Mouse (Mus musculus) adrenal gland, adult 18-20 months (tissue): ENCODE results near the gene Cdh3. TPM values are rescaled to one million over a fixed set of nuclear protein-coding genes. Genes with fewer than 3 reads are reported as not detected.
"Not testable (repeated sequence)": the region's sequence is repeated elsewhere in the genome, so short reads cannot be mapped to it uniquely, and the experiment has no call there.

ENCODE experiments used
- DNase-seq, 2 experiments: peaks; one replicate each; pipeline ENCODE4 v3.0.0; 2021 to 2022; ENCODE audit warnings: low spot score in 2 of 2
- total RNA-seq, 2 experiments: library from RNA; stranded (reverse); gene quantifications; 1 replicate in 1 of 2; 2 replicates in 1 of 2; pipeline ENCODE4 v1.2.3; 2021

The Cdh3 gene
- total RNA-seq, 2 experiments from 2014 or later, result 0.36 to 0.83 TPM

DNA sequence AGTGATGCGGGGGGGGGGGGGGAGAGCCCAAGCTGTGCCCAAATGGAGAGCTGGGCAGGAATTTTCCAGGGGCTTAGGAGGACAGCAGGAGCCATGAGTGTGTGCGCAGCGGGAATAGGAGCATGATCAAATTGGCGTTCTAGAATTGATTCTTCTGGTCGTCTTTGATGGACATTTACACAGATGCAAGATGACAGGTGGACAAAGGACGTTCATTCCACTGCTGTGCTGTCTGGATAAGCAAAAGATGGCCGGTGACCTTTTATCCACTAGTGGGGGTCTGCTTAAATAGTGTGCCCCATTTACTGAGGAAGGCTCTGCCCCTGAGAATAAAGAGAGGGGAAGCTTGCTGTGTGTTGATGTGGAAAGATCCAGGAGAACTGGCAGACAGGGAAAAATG lies 58.3 kb downstream of the Cdh3 start:
- no peak for DNase-seq

DNA sequence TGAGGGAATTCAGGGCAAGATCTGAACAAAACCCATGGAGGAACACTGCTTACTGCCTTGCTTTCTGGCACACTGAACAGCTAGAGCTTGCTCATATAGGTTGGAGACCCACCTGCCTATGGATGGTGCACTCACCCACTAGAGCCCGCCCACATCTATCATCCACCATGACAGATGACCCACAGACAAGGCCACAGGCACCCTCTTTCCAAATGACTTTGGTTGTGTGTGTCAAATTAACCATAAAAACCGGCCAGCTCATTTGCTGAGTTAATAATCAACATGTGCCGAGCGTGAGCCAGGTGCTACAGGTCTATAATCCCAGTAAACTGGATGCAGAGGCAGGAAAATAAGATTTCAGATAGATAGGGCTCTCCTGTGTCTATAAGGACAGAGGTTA lies 59.7 kb downstream of the Cdh3 start:
- DNase-seq, result no peak

DNA sequence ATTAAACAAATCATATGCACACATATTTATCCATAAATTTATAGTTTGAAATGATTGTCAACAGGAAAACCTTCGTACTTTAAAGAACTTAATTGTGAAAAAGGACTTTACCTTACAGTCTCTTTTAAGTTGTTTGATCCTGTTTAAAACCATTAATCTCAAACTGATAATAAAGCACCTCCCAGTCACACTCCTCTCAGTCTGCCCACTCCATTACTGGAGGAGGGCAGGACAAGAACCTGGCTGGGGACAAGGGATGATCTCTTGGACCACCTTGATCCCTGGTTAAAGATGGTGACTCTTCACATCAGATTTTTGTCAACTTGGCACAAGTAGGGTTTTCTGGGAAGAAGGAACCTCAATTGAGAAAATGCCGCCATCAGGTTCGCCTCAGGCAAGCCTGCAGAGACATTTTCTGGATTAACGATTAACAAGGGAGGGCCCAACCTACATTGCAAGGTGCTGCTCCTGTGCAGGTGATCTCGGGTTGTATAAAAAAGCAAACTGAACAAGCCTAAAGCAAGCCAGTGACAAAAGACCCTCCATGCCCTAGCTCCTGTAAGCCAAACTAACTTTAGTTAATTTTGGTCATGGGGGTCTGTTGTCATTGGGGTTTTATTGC lies 61.0 kb downstream of the Cdh3 start:
- no peak for DNase-seq

DNA sequence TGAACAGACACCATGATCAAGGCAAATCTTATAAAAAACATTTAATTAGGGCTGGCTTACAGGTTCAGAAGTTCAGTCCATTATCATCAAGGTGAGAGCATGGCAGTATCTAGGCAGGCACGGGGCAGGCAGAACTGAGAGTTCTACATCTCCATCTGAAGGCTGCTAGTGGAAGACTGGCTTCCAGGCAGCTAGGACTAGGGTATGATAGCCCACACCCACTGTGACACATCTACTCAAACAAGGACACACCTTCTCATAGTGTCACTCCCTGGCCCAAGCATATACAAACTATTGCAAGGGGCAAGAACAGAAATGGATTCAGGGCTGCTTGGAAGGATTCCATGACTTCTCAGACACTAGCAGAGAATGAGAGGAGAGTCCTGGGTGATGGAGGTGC lies 61.5 kb downstream of the Cdh3 start:
- not testable (repeated sequence) for DNase-seq

DNA sequence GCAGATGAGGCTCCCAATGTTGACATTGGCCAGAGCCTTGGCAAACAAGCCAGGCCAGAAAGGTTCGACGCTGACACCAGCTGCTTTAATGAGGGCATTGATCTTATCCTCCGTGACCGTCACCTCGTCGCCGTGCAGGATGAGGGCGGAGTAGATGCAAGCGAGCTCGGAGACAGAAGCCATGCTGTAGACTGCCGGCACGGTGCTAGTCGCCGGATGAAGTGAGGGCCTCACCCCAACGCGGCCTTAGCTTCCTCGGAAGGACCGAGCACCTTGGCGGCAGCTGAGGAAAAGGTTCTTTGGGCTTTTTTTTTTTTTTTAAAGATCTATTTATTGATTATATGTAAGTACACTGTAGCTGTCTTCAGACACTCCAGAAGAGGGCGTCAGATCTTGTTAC lies 62.5 kb downstream of the Cdh3 start, which contains the start of gene Gm10073:
Gene Gm10073 (minus strand): TSS at position 294 of the 400 bp plus-strand sequence.
- not testable (repeated sequence) for DNase-seq

DNA sequence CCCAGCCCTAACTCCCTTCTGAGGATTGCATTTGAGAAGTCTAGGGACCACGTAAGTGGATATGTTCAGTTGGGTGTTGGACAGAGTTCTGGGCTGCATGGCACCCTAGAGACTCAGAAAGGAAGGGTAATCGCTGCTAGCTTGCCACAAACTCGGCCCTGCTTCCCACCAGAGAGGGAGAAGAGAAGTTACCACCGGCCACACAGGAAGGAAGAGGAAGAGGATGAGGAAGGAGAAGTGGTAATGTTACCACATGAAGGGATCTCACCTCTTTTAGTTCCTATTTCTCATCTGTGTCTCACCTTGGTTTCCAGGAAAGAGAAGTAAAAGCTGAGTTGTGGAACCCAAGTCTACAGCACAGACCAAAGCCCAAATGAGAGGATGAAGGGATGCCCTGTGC lies 63.6 kb downstream of the Cdh3 start:
- DNase-seq, result no peak

DNA sequence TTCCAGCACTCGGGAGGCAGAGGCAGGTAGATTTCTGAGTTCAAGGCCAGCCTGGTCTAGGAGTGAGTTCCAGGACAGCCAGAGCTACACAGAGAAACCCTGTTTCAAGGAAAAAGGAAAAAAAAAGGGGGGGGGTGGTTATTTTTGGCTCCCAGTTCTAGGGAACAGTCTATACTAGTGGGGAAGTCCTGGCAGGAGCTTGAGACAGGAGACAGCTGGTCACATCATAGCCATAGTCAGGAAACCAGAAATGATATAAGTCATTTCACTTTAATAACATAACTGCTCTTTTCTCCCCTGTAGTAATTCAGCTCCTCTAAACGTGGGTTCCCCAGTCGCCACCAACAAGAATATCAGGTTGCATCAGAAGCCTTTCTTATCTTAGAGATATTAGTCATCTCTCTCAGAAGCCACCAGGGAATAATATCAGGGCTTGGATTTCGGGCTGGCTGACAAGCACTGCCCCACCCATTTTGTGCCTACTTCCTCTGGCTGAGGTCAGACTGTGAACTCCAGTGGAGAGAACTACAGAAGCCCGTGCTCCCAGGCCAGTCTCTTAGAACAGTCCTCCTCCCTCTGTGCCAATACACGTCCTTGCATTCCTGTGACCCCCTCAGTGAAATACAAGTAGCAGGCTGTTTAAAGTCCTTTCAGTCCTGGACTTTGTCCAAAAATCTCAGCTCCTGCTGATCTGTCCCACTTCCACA lies 66.3 kb downstream of the Cdh3 start:
- DNase-seq, result peak in 1 of 2 experiments; percentile 11

DNA sequence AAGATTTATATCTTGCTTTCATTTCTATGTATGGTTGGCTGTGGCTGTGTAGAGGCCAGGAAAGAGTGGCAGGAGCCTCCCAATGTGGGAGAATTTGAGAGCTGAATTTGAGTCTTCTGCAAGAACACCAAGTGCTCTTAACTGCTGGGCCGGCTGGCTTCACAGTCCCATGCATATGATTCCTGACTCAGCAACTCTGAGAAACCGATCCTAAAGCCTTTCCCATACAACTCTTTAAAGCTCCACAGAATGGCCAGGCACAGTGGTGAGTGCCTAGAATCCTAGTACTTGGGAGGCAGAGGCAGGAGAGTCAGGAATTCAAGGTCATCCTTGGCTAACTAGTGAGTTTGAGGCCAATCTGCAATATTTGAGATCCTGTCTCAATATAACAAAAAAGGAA lies 68.8 kb downstream of the Cdh3 start:
- DNase-seq, result no peak

DNA sequence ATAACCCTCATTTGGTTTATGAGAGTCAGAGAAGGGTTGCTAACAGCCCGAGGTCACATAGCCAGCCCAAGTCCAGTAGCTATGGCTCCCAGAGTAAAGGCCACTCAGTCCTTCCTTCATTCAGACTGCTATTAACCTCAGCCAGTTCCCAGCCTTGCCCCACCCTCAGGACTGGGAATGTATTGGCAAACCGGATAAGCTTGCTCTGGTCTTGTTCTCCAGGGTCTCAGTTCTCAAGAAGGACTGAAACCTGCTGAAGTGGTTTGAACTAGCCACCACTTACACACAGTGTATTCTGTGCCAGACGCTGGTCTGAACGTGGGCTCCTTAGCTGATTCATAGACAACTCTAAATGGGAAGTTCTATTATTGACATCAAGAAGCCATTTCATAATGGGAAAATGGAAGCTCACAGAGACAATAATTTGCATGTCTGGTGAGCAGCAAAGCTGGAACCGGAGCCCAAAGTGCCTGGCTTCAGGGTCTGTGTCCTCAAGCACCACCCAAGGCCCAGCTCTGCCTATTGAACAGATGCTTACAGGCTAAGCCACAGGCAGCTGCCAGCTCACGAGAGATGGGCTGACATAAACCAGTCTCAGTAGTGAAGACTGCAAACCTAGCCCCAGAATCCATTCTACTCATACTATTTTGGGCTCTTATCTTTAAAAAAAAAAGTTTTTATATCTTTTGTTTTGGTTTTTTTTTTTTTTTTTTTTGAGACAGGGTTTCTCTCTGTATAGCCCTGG lies 70.8 kb downstream of the Cdh3 start:
- DNase-seq, result no peak

DNA sequence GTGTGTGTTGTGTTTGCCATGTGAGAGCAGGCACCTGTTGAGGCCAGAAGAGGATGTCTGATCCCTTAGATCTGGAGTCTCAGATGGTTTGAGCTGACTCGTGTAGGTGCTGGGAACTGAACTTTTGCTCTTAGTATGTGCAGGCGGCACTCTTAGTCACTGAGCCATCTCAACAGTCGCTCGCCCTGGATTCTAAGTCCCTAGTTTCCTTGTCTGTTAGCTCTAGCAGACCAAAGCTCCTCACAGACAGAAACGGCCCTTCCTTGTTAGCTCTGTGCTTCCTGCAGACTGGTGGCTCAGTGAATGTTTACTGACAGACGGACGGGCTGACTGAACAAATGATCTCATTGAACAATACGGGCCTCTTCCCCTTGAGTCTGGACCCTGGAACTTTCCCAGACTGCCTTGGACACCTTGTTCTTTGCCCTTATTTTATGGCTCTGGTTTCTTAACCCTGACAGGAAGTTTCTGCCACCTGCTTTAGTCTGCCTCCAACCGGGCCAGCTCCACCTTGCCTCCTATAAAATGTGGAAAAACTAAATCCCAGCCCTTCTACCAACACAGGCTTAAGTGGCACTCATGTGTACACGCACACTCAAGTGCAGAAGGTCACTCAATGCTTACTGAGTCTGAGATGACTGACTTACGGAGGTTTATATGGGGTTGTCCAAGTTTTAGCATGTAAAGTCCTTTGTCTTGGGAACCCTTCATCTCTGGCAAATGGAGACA lies 74.4 kb downstream of the Cdh3 start:
- DNase-seq, result no peak

DNA sequence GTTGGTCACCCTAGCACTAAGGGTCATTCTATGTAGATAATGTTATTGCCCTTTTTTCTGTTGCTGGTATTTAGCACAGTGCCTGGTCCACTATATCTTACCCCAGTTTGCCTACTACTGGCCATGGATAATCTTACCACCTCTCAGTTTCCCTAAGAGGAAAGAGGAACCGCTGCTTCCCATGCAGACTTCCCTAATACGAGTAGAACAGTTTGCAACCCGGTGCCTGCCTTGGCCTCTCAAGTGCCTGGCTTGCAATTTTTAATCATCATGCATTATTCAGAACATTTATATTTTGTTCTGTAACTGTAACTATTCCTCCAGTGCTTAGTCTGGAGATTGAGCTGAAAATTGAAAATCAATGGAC lies 75.0 kb downstream of the Cdh3 start:
- DNase-seq, result no peak

DNA sequence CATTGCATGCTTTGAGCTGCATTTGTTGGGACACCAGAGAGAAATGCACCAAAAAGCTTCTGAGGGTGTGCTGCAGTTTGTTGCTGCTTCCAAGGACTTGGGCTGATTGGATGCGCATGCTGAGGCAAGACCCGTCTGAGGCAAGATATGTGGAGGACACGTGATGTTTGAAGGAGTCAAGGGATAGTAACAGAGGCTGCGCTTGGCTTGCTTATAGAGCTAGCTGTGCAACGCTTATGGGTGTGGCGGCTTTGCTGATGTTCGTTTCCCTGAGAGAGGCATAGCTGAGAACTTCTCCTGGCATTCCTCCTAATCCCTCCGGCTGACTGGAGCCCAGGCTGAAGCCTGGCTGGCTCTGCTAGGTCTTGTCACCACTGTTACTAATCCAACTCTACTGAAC lies 76.2 kb downstream of the Cdh3 start:
- DNase-seq, result no peak

DNA sequence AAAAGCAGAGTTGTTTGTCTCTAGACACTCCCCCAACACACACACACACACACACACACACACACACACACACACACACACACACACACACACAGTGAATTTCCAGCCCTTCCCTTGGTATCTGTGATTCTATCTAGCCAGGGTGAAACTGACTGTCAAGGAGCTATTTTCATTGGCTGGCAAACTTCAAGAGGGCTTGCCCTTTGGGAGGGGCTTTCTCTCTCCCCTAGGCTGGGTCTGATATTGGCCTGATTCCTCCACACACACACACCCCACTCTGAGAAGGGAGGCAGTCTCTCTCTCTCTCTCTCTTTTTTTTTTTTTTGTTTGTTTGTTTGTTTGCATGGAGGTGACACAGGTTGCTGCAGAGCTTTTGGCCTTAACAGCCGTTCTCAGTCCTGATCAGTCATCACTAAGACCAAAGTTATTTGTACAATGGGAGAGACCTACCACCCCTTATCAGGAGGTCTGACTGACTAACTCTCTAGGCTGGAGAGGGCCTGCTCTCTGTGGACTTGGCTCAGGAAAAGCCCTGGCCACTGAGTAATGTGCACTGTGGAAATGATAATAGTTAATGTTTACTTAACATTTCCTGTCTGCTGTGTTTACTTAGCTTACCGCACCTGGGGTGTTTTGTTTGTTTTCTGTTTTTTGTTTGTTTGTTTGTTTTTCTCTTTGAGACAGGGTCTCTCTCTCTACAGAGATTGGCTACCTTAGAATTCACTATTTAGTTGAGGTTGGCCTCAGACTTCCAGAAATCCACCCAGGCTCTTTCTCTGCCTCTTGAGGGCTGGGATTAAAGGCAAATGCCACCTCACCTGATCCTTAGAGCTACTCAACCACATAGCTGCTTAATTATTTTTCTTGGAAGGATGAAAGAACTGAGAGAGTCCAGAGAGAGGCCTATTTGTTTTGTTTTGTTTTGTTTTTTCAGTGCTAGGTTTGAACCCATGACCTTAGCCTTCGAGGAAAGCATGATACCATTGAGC lies 78.0 kb downstream of the Cdh3 start:
- no peak for DNase-seq

DNA sequence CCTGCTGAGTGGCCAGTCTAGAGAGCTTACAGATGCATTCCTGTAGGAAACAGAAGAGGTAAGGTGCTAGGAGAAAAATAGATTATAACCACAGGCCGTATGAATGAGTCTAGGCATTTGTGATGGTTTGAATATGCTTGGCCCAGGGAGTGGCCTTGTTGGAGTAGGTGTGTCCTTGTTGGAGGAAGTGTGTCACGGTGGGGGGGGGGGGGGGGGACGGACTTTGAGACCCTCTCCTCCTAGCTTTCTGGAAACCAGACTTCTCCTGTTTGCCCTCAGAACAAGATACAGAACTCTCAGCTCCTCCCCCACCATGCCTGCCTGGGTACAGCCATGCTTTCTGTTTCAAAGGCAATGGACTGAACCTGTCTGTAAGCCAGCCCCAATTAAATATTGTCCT lies 81.8 kb downstream of the Cdh3 start:
- DNase-seq, result no peak

DNA sequence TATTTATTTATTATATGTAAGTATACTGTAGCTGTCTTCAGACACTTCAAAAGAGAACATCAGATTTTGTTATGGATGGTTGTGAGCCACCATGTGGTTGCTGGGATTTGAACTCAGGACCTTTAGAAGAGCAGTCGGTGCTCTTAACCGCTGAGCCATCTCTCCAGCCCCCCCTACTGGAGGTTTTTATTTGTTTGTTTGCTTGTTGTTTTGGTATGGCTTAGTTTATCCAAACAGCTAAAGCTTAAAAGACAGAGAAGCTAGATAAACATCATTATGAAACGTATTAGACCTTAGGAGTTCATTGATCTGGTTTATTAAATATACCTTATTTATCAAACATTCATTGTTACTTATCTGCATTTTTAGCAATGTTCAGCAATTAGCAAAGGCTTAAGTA lies 84.9 kb downstream of the Cdh3 start:
- DNase-seq, result not testable (repeated sequence)

DNA sequence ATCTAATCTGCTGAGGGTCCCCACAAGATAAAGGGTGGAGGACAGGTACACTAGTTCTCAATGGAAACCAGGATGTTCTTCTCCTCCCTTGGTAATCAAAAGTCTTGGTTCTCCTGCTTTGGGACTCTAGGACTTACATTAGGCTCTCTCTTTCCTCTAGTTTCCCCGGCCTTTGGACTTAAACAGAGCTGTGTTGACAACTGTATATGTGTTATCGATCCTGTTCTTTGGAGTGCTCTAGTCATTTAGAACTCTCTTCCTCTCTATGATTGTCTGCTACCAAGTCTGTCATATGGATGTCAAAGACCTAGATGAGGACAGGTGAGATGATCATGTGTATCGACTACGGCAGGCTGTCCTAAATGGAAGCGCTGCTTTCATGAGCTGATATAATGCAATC lies 86.4 kb downstream of the Cdh3 start:
- DNase-seq, result no peak

DNA sequence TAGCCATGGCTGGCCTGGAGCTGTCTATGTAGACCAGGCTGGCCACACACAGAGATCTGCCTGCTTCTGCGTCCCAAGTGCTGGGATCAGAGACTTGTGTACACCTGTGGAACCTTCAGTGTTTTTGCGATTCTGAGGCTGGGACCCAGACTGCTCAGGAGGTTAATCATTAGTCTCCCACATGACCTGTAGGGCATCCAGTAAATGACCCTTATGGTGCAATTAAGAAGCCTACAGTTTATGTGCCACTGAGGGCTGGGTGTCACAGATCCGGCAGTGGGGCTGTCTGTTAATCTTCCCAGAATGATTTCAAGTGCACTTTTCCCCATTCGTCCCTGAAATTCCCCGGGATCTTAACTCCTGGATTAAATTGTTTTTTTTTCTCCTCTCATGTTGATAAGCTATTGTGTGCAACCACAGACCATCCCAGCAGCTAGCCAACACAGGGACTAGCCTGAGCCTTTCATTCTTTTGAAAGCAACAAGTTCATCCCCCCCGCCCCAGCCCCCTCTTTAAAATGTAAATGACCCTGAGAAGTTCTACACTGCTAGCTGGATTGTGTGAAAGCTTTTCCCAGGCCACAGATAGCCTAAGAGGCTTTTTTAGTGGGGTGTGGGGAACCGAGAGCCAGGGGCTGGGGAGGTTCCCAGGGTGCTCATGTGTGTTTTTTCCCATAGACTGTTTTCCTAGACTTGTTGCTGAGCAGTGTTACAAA lies 88.7 kb downstream of the Cdh3 start:
- no peak for DNase-seq

DNA sequence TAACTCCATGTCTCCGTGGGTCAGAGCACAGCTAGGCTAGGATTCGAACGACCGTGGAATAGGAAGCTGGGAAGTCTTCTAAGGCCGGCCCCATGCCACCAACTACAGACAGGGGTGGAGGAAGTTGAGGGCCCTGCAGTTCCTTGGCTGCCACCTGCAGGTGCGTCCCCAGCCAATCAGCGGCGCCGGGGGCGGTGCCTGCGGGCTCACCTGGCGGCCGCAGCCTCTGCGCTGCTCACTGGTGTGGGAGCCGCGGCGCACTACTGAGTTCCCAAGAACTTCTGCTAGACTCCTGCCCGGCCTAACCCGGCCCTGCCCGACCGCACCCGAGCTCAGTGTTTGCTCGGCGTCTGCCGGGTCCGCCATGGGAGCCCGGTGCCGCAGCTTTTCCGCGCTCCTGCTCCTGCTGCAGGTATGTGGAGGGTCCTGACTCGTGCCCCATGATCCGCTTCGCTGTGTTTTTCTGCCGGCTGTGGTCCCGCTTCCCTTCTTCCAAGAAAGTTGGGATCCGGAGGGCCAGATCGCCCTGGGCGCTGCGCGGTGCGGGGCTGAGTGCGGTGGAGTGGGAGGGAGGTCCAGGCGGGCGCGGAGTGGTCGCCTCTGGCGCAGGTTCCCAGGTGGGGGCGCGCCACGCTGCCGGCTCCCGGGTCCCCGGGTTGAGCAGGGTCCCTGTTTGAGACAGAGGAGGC lies 92.6 kb downstream of the Cdh3 start, which contains the start of gene Cdh1:
Gene Cdh1 (plus strand): TSS at position 221 of the 689 bp plus-strand sequence.
- DNase-seq, result peak; percentile 8 to 29

DNA sequence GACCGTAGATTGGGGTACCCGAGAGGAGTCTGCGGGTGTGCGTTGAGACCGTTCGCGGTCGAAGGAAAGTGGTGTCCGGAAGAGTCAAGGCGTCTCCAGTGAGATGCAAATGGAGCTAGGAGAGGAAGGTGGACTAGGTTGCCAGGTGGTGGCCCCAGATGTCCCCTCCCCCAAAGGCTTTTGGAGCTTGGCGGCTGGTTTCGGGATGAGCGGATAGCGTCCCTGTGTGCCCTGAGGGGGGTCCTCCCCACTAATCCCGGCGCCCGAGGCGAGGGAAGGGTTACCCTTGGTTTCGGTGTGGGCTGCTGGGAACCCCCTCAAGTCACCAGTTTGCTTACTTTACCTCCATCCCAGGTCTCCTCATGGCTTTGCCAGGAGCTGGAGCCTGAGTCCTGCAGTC lies 93.2 kb downstream of the Cdh3 start:
- DNase-seq, result no peak
